Mouse (Mus musculus) lung, embryonic 14.5 days (tissue): ENCODE data around the gene Olfr790. TPM values are rescaled to one million over a fixed set of nuclear protein-coding genes. Genes with fewer than 3 reads are reported as not detected.

Source experiments
- ATAC-seq: fragments of 200-750 bp; cut with Nextera tagmentation; 2 replicates; pipeline ENCODE4 v1.8.0; 2017; ENCODE audit warnings: mild to moderate bottlenecking, moderate TSS enrichment, moderate library complexity; ENCODE audit not compliant: insufficient read depth
- DNase-seq: peaks from one replicate; pipeline ENCODE4 v3.0.0-alpha.2; 2015
- H3K27ac ChIP-seq: fragments of 300-500 bp; sonication (generic); 2 replicates; pipeline ENCODE4 v1.5.1; 2014; ENCODE audit warnings: low read depth, mild to moderate bottlenecking, moderate library complexity
- H3K27me3 ChIP-seq: fragments of 300-500 bp; sonication (generic); 2 replicates; pipeline ENCODE4 v1.6.1; 2014; ENCODE audit warnings: low read length, control low read depth; ENCODE audit not compliant: insufficient read depth
- H3K36me3 ChIP-seq: fragments of 300-500 bp; sonication (generic); 2 replicates; pipeline ENCODE4 v1.6.1; 2014; ENCODE audit warnings: control low read depth; ENCODE audit not compliant: insufficient read depth
- H3K4me1 ChIP-seq: fragments of 300-500 bp; sonication (generic); 2 replicates; pipeline ENCODE4 v1.6.1; 2014; ENCODE audit warnings: antibody characterized with exemption, control low read depth; ENCODE audit not compliant: insufficient read depth
- H3K4me2 ChIP-seq: fragments of 300-500 bp; sonication (generic); 2 replicates; pipeline ENCODE4 v1.6.1; 2014; ENCODE audit warnings: mild to moderate bottlenecking
- H3K4me3 ChIP-seq: fragments of 300-500 bp; sonication (generic); 2 replicates; pipeline ENCODE4 v1.5.1; 2014; ENCODE audit warnings: low read depth, low read length
- H3K9ac ChIP-seq: fragments of 300-500 bp; sonication (generic); 2 replicates; pipeline ENCODE4 v1.6.1; 2014
- H3K9me3 ChIP-seq: fragments of 300-500 bp; sonication (generic); 2 replicates; pipeline ENCODE4 v1.6.1; 2016; ENCODE audit warnings: low read depth, low read length, control low read depth
- CTCF ChIP-seq: IDR thresholded peaks from 2 replicates; pipeline ENCODE4 v1.5.1; 2016; ENCODE audit warnings: antibody characterized with exemption, low read depth
- whole genome bisulfite sequencing: fragments of 180-500 bp; shearing (Covaris S2); extraction: QIAGEN DNeasy Blood & Tissue Kit; methylation state at CpG from one replicate; pipeline ENCODE4 v1.1.7; 2014; 5-methylcytosine and 5-hydroxymethylcytosine counted together
- polyA plus RNA-seq: library from polyadenylated mRNA; unstranded; fragments of >200 nt; fragmentation: Nextera tagmentation; extraction: Ambion mirVana; gene quantifications from 2 replicates; pipeline ENCODE4 v1.2.1, GENCODE M21; 2014

Gene Olfr790
- not detected in 2 replicates for polyA plus RNA-seq

GRCm38 (mm10) chr10:129498192-129498591 is at the start of gene Olfr790:
TSS of gene Olfr790 (plus strand) at chr10:129498492.
- Histone ChIP-seq H3K4me1 (no peaks in the 10 kb centered on the region), H3K4me2 (no peak within 1 kb of the TSS), H3K4me3 (no peak within 1 kb of the TSS), H3K27me3 (no peaks in the 10 kb centered on the region), H3K36me3 (no peaks in the 10 kb centered on the region), H3K9me3 (no peaks in the 10 kb centered on the region), H3K9ac (no peak within 1 kb of the TSS), H3K27ac (no peak within 1 kb of the TSS)
- ATAC-seq (no peak), DNase-seq (no peak)
- TF ChIP-seq CTCF: no peak

DNA sequence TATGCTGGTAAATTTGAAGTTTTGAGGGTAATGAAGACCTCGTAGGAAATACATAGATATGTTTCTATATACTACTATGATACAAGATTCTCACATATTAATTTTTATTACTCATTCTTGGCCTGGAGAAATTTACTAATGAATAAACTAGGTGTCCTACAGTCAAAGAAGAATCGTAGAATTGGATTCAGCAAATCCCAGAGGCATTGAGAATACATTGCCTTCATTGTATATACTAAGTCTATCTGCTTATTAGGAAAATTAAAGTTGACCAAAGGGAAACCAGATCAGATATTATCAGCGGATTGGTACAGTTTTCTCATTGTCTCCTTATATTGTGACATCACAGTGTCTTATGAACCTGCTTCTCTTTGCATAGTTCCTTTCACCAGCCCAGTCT is 36.7 kb upstream of the Olfr790 start, which contains the start of gene Olfr787:
Gene Olfr787 (plus strand): TSS at position 301 of the 400 bp plus-strand sequence.
- no peak within 1 kb of the TSS for H3K4me2 ChIP-seq
- H3K4me1 ChIP-seq: no peaks in the 10 kb centered on the region
- H3K27me3 ChIP-seq: no peaks in the 10 kb centered on the region
- ATAC-seq (no peak), DNase-seq (no peak)
- no peak within 1 kb of the TSS for H3K4me3 ChIP-seq
- H3K27ac ChIP-seq: no peak within 1 kb of the TSS
- H3K36me3 ChIP-seq: no peaks in the 10 kb centered on the region
- no peak for TF ChIP-seq CTCF
- WGBS: 79% methylated on average over 3 of the region's 3 CpGs
- H3K9ac ChIP-seq: no peak within 1 kb of the TSS
- H3K9me3 ChIP-seq: no peaks in the 10 kb centered on the region

- no peak within 1 kb of the TSS for H3K4me2 ChIP-seq
- no peaks in the 10 kb centered on the region for H3K9me3 ChIP-seq
- no peaks in the 10 kb centered on the region for H3K4me1 ChIP-seq
- H3K36me3 ChIP-seq: no peaks in the 10 kb centered on the region
- ATAC-seq (no peak), DNase-seq (no peak)
- H3K27ac ChIP-seq: no peak within 1 kb of the TSS
- TF ChIP-seq CTCF: no peak
- H3K4me3 ChIP-seq: no peak within 1 kb of the TSS
- no peak within 1 kb of the TSS for H3K9ac ChIP-seq
- no peaks in the 10 kb centered on the region for H3K27me3 ChIP-seq
Observed at GRCm38 (mm10) chr10:129470698-129471097, 27.6 kb upstream of the Olfr790 start, which contains the start of gene Olfr788. TSS of gene Olfr788 (plus strand) at chr10:129470998.

- WGBS: 56% methylated on average over 2 of the region's 2 CpGs
- no peak overlapping the region for H3K9ac ChIP-seq
- H3K9me3 ChIP-seq: no peaks in the 10 kb centered on the region
- no peaks in the 10 kb centered on the region for H3K27me3 ChIP-seq
- H3K36me3 ChIP-seq: no peaks in the 10 kb centered on the region
- DNase-seq: no peak
- ATAC-seq: no peak
- H3K27ac ChIP-seq: no peak overlapping the region
- H3K4me1 ChIP-seq: no peaks in the 10 kb centered on the region
- TF ChIP-seq CTCF: no peak
- H3K4me3 ChIP-seq: no peak overlapping the region
- H3K4me2 ChIP-seq: no peak overlapping the region
Observed at GRCm38 (mm10) chr10:129473256-129473655, 25.0 kb upstream of the Olfr790 start.

DNA sequence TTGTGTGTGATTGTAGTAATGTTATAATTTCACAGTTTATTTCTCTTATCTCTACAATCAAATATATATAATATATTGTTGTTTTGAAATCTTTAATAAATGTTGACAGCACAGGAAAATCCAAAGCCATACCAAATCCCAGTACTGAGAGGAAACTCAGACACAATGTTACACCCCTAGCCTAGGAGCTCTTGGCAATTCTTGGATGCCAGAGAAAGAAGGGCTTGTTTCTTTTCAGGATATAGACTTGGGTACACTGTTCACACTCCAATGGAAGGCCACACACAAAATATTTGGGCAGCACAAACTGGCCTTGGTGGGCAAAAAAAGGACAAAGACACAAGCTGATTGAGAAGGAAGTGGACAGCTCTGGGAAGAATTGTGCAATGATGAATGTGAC is 24.6 kb upstream of the Olfr790 start:
- TF ChIP-seq CTCF: no peak
- ATAC-seq: no peak
- no peak overlapping the region for H3K9ac ChIP-seq
- DNase-seq: no peak
- no peaks in the 10 kb centered on the region for H3K27me3 ChIP-seq
- H3K4me3 ChIP-seq: no peak overlapping the region
- H3K36me3 ChIP-seq: no peaks in the 10 kb centered on the region
- H3K9me3 ChIP-seq: no peaks in the 10 kb centered on the region
- H3K4me2 ChIP-seq: no peak overlapping the region
- no peak overlapping the region for H3K27ac ChIP-seq
- H3K4me1 ChIP-seq: no peaks in the 10 kb centered on the region

- H3K4me1 ChIP-seq: no peaks in the 10 kb centered on the region
- no peak within 1 kb of the TSS for H3K27ac ChIP-seq
- no peaks in the 10 kb centered on the region for H3K9me3 ChIP-seq
- no peak for TF ChIP-seq CTCF
- WGBS: 30% methylated on average over 2 of the region's 2 CpGs
- H3K9ac ChIP-seq: no peak within 1 kb of the TSS
- H3K36me3 ChIP-seq: no peaks in the 10 kb centered on the region
- no peaks in the 10 kb centered on the region for H3K27me3 ChIP-seq
- H3K4me2 ChIP-seq: no peak within 1 kb of the TSS
- DNase-seq: no peak
- no peak for ATAC-seq
- no peak within 1 kb of the TSS for H3K4me3 ChIP-seq
Observed at GRCm38 (mm10) chr10:129484452-129484851, 13.8 kb upstream of the Olfr790 start, which contains the start of gene Olfr789. TSS of gene Olfr789 (plus strand) at chr10:129484752.

- H3K4me3 ChIP-seq: no peak overlapping the region
- H3K4me1 ChIP-seq: no peaks in the 10 kb centered on the region
- no peak overlapping the region for H3K4me2 ChIP-seq
- H3K27me3 ChIP-seq: no peaks in the 10 kb centered on the region
- no peaks in the 10 kb centered on the region for H3K36me3 ChIP-seq
- no peak for DNase-seq
- no peaks in the 10 kb centered on the region for H3K9me3 ChIP-seq
- WGBS: 71% methylated on average over 2 of the region's 2 CpGs
- H3K9ac ChIP-seq: no peak overlapping the region
- no peak overlapping the region for H3K27ac ChIP-seq
- ATAC-seq: no peak
- TF ChIP-seq CTCF: no peak
Observed at GRCm38 (mm10) chr10:129490101-129490500, 8.2 kb upstream of the Olfr790 start.

DNA sequence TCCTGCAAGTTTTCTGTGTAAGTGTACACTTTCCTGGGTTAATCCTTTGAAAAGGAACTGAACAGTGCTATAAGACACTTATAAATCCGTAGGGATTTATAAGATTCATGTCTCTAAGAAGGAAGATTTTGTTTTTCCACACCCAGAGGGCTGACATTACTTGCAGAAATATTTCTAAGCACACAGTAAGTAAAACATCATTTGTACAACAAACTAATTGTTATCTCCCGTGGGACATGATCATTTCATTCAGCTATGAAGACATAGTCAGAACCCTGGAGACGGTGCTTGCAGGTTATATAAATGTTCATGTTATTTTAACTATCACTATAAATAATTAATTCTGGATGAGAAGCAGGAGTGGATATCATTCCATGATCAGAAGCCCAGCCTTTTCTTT is 23.2 kb downstream of the Olfr790 start, which contains the start of gene Olfr791:
Gene Olfr791 (plus strand): TSS at position 301 of the 400 bp plus-strand sequence.
- Histone ChIP-seq H3K9me3 (no peaks in the 10 kb centered on the region), H3K9ac (no peak within 1 kb of the TSS), H3K27ac (no peak within 1 kb of the TSS), H3K36me3 (no peaks in the 10 kb centered on the region), H3K27me3 (no peaks in the 10 kb centered on the region), H3K4me2 (no peak within 1 kb of the TSS), H3K4me1 (no peaks in the 10 kb centered on the region), H3K4me3 (no peak within 1 kb of the TSS)
- ATAC-seq (no peak), DNase-seq (no peak)
- 57% methylated on average over 3 of the region's 3 CpGs for WGBS
- TF ChIP-seq CTCF: no peak
